Mouse (Mus musculus) spleen, postnatal 10 days (tissue): ENCODE measurements around the gene Ank2.

Source experiments
- DNase-seq, 2 experiments: peaks; one replicate each; pipeline ENCODE4 v3.0.0; 2021 to 2022; ENCODE audit warnings: low spot score in 2 of 2

Gene Ank2

GRCm38 (mm10) chr3:127123376-127123775, 375.8 kb downstream of the Ank2 start:
- DNase-seq, result no peak

- no peak for DNase-seq
Measured at GRCm38 (mm10) chr3:127118777-127119176, 380.4 kb downstream of the Ank2 start.

- no peak for DNase-seq
Measured at GRCm38 (mm10) chr3:127116226-127116625, 382.9 kb downstream of the Ank2 start.

- DNase-seq, result no peak
Measured at GRCm38 (mm10) chr3:127113238-127113637, 385.9 kb downstream of the Ank2 start.

- no peak for DNase-seq
Measured at GRCm38 (mm10) chr3:127109413-127109812, 389.7 kb downstream of the Ank2 start.

- DNase-seq, result no peak
Measured at GRCm38 (mm10) chr3:127108481-127108880, 390.7 kb downstream of the Ank2 start.

GRCm38 (mm10) chr3:127107281-127107680, 391.9 kb downstream of the Ank2 start:
- DNase-seq, result no peak

- no peak for DNase-seq
Measured at GRCm38 (mm10) chr3:127101326-127101725, 397.8 kb downstream of the Ank2 start.

GRCm38 (mm10) chr3:127097745-127098144, 401.4 kb downstream of the Ank2 start:
- no peak for DNase-seq

GRCm38 (mm10) chr3:127097106-127097505, 402.0 kb downstream of the Ank2 start:
- no peak for DNase-seq

GRCm38 (mm10) chr3:127093631-127094030, 405.5 kb downstream of the Ank2 start:
- no peak for DNase-seq

- DNase-seq, result no peak
Measured at GRCm38 (mm10) chr3:127087574-127087973, 411.6 kb downstream of the Ank2 start.

GRCm38 (mm10) chr3:127086834-127087506, 412.2 kb downstream of the Ank2 start:
- DNase-seq, result no peak

- DNase-seq, result no peak
Measured at GRCm38 (mm10) chr3:127077369-127077768, 421.8 kb downstream of the Ank2 start.

GRCm38 (mm10) chr3:127075531-127076280, 423.4 kb downstream of the Ank2 start:
- no peak for DNase-seq

- no peak for DNase-seq
Measured at GRCm38 (mm10) chr3:127071471-127071870, 427.7 kb downstream of the Ank2 start.

GRCm38 (mm10) chr3:127063654-127064386, 435.3 kb downstream of the Ank2 start:
- DNase-seq, result no peak

- DNase-seq, result no peak
Measured at GRCm38 (mm10) chr3:127059671-127060070, 439.5 kb downstream of the Ank2 start.

GRCm38 (mm10) chr3:127041288-127041687, 457.9 kb downstream of the Ank2 start:
- no peak for DNase-seq

- no peak for DNase-seq
Measured at GRCm38 (mm10) chr3:127038570-127038969, 460.6 kb downstream of the Ank2 start.

GRCm38 (mm10) chr3:127036118-127036517, 463.0 kb downstream of the Ank2 start:
- DNase-seq, result no peak

- DNase-seq, result no peak
Measured at GRCm38 (mm10) chr3:127035540-127035939, 463.6 kb downstream of the Ank2 start.

- no peak for DNase-seq
Measured at GRCm38 (mm10) chr3:127034983-127035382, 464.2 kb downstream of the Ank2 start.
